Mouse (Mus musculus): ENCODE results near the gene Grip1. TPM values are rescaled to one million over a fixed set of nuclear protein-coding genes. Genes with fewer than 3 reads are reported as not detected.

The Grip1 gene
- total RNA-seq, 2 experiments from 2014 or later: 2.0 to 2.2 TPM

GRCm38 (mm10) chr10:119457121-119457520 is 3.5 kb downstream of the Grip1 start:
- no peak for DNase-seq (ENCODE audit: low spot score in 2 of 2)

- DNase-seq (ENCODE audit: low spot score in 2 of 2): no peak
Measured at GRCm38 (mm10) chr10:119458991-119459390, 5.4 kb downstream of the Grip1 start.

DNA sequence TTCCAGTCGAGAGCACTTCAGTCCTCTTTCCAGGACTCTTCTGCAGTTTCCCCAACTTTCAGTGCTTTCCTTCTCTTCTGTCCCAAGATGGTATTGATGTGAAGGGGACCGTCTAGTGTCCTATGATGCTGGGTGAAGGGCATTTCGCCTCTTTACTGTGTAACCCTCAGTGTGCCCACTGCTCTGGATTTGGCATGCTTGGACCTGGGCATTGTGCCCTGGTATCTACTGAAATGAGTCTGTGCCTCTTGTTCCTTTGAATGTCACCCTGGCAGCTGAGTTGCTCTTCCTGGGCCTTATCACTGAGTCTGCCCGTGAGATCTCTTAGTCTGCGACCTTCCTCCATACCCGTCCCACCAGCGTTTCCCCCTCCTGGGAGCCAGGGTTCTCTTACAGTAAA is 9.7 kb downstream of the Grip1 start:
- no peak for DNase-seq (ENCODE audit: low spot score in 2 of 2)

GRCm38 (mm10) chr10:119463793-119464192 is 10.2 kb downstream of the Grip1 start:
- no peak for DNase-seq (ENCODE audit: low spot score in 2 of 2)

DNA sequence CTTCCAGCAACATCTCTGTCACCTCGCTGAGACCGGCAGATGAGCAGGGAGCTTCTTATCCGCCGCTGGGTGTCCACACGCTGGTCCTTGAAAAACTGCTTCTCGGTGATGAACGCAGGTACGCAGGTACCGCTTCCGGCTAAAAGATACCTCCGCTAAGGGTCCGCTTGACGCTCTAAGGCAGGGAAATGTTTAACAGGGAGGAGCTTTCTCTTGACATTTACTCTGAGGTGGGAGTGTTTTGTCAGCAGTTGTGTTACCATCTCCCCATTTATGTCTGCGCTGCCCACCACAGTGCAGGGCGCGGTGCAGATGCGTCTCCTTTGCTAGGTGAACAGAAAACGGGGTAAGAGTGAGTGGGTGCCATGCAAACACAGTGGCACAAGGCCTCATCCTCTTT is 14.3 kb downstream of the Grip1 start:
- no peak for DNase-seq (ENCODE audit: low spot score in 2 of 2)

GRCm38 (mm10) chr10:119470096-119470495 is 16.5 kb downstream of the Grip1 start:
- DNase-seq (ENCODE audit: low spot score in 2 of 2): no peak

DNA sequence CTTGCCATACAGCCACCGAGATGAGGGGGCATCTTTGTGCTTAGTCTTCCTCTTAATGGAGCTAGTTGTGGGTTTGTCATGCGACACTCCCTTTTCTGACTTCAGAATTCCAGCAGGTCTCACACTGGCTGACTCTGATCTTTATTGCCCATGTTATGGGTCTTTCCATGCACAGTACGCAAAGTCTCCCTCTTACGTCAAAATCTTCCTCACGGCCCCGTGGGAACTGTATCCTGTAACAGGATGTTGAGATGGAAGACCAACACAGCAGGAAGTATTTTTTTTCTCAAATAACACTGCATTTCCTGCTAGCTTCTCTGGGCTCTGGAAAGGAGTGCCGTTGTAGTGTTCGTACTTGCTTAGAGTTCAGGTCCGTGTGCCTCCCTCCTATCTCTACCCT is 21.5 kb downstream of the Grip1 start:
- no peak for DNase-seq (ENCODE audit: low spot score in 2 of 2)

- DNase-seq (ENCODE audit: low spot score in 2 of 2): no peak
Measured at GRCm38 (mm10) chr10:119477661-119478060, 24.0 kb downstream of the Grip1 start.

DNA sequence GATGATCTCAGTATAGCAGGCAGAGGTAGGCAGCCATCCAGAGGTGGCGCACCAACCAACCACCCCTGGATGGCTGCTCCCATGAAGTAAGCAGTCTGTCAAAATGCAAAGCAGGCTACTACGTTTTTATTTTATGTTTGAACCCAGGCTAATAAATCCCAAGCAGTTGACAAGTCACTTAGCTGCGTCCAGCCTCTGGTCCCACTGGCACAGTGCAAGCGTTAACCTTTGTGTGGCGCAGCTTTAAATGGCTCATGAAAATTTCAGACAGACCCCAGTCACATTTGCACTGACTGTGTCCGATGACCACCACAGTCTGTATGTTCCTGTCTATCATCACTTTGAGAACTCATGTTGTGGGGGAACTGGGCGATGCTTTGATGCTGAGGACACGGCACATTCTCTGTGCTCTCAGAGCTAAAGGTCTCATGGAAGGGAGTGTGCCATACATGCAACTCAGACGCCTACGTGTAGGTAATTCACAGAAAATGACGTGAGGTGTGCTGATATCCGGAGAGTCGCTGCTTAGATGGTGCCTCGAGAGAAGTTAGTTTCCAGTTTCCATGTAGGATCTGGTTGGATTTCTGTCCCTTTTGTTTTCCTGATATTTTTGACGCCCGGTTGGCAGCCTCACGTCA is 29.6 kb downstream of the Grip1 start:
- no peak for DNase-seq (ENCODE audit: low spot score in 2 of 2)

DNA sequence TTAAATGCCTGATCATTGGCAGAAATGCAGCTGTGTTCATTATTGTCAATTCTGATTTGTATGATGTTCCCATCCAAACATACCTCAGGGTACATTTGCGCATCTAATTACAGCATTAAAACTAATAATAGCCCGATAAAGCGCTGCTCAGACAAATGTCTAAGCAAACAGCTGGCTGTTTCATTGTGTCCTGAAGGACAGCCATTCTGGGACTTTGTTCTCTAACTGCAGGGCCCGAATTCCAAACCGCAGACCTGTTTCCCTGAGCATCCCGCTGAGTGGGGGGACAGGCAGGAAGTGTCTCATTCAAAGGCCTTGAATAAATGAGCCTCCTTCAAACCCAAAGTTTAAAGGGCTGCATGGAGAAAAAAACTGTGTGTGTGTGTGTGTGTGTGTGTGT is 30.1 kb downstream of the Grip1 start:
- no peak for DNase-seq (ENCODE audit: low spot score in 2 of 2)

DNA sequence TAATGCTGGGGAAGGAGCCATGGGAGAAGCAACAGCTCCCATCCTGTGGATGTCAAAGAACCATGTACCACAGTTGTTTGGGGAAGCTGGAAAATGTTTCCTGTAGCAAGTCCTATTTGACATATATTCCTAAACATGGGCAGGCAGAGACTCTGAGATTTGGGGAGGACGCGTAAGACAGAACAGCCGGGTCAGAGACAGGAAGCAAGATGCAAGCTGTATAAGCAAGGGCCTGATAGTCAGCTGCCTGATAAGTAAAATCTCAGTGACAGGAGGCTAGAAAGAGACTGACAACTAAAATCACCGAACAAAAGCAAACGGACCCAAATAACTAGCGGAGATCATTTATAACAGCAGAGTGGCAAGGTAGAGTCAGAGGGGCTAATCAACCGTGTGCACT is 33.3 kb downstream of the Grip1 start:
- DNase-seq (ENCODE audit: low spot score in 2 of 2): no peak

DNA sequence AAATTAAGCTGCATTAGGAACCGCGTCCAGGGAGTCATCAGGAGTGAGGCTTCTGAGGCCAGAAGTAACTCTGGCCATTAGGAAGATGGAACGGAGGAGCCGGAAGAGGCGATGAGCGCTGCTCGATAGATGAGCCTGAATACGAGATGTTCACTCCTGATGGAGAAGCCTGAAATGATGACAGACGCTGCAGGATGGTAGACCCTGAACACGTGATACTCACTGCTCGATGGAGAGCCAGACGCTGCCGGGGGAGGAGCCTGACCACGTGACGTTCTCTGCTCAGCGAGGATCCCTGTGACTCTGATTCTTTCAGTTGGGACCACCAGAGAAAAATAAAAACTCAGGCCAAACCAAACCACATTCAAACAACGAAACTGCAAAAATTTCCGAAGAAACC is 37.2 kb downstream of the Grip1 start:
- DNase-seq (ENCODE audit: low spot score in 2 of 2): no peak

GRCm38 (mm10) chr10:119495317-119495716 is 41.7 kb downstream of the Grip1 start:
- DNase-seq (ENCODE audit: low spot score in 2 of 2): no peak

- DNase-seq (ENCODE audit: low spot score in 2 of 2): peak in 1 of 2 experiments; percentile 34
Measured at GRCm38 (mm10) chr10:119496221-119496620, 42.6 kb downstream of the Grip1 start.

- DNase-seq (ENCODE audit: low spot score in 2 of 2): no peak
Measured at GRCm38 (mm10) chr10:119521686-119522085, 68.1 kb downstream of the Grip1 start.

DNA sequence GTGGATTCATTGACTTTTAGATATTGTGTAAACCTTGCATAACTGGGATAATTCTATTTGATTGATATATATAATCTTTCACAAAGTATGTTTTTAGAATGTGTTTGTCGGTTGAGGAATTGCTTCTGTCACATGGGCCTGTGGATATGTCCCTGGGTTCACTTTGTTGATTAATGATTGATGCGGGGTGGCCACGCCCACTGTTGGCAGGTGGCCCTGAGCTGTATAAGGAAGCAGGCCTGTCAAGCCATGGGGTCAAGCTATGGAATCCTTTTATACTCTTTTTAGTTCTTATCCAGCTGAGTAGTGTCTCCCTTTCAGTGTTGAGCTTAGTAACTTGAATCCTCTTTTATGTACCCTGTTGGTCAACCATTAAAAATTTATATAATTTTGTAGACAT is 72.1 kb downstream of the Grip1 start:
- DNase-seq (ENCODE audit: low spot score in 2 of 2): no peak

- no peak for DNase-seq (ENCODE audit: low spot score in 2 of 2)
Measured at GRCm38 (mm10) chr10:119534852-119535251, 81.2 kb downstream of the Grip1 start.

- no peak for DNase-seq (ENCODE audit: low spot score in 2 of 2)
Measured at GRCm38 (mm10) chr10:119541655-119542054, 88.0 kb downstream of the Grip1 start.

DNA sequence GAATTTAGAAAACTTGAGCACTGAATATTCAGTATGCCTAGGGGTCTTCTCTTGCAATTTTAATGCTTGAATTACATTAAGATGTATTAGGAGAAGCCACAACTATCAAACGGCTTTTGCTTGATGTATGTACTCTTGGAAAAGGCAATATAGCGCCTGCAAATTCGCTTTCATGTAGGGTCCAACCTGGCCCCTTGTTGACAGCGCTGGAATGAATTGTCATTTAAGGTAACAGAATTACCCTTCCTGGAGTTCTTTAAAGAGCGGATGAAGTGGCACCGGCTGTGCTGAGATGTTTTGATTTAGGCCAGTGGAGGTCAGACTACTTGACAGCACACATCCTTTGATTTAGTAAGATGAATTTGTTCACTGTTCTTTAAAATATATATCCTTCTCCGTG is 90.1 kb downstream of the Grip1 start:
- DNase-seq (ENCODE audit: low spot score in 2 of 2): no peak

GRCm38 (mm10) chr10:119544743-119545142 is 91.1 kb downstream of the Grip1 start:
- no peak for DNase-seq (ENCODE audit: low spot score in 2 of 2)

DNA sequence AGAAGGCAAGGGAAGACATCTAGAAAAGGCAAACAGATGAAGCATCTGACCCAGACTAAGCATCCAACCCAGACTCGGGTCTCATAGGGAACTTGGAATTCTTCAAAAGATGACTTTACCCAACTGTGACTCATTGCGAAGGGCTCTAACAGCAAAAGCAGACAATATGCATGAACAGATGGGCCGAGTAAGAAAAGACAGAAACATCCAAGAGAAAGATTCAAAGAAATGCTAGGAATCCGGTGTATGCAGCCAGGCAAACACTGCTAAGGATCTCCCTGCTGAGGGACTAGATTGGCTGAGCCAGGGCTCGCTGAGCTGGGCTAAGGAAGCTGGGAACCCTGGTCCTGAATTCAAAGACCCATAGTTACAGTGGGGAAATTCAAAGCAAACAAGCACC is 94.2 kb downstream of the Grip1 start:
- DNase-seq (ENCODE audit: low spot score in 2 of 2): no peak

DNA sequence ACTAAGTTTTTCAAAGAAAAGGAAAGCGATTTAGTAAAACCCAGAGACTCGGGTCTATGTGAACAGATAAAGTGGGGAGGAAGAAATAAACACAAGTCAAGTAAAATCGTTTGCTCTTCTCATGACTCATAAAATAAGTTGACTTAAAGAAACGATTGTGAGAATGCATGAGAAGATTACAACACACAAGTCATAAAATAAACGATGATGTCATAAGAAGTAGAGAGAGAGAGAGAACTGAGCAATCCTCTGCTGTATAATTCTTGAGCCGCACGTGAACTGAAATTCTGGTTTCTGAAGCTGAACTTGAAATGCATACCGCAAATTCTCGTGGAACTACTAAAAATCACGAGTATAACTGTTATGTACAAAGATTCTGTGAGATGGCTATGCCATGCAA is 95.1 kb downstream of the Grip1 start:
- no peak for DNase-seq (ENCODE audit: low spot score in 2 of 2)

DNA sequence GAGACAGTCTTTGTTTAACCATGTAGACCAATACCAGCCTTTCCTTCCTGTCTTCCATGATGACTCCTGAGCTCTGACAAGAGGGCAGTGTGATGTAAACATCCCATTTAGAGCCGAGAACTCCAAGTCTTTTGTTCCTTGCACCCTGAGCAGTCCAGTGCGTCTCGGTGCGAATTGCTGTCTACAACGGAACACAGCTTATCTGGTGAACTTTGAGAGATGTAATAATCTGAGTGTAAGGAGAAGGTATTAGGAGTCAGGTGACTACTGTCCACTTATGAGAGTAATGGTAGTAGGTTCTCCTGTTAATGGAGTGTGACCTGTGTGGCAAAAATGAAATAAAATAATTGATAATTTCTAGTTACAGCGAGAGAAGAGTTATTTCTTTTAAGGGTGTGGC is 97.0 kb downstream of the Grip1 start:
- no peak for DNase-seq (ENCODE audit: low spot score in 2 of 2)

GRCm38 (mm10) chr10:119556346-119556745 is 102.7 kb downstream of the Grip1 start:
- DNase-seq (ENCODE audit: low spot score in 2 of 2): no peak

Measured in gastrocnemius, postnatal 4 days (tissue).